Mouse (Mus musculus) testis, adult 2 months (tissue): ENCODE results near the gene Pla2g2e. TPM values are rescaled to one million over a fixed set of nuclear protein-coding genes. Genes with fewer than 3 reads are reported as not detected.

Experiments used
- H3K27ac ChIP-seq: fragments of 200-500 bp; 2 replicates; pipeline ENCODE4 v1.5.1; 2012; ENCODE audit warnings: low read depth, low read length; ENCODE audit not compliant: control insufficient read depth, insufficient read depth
- H3K27me3 ChIP-seq: fragments of 200-500 bp; 2 replicates; pipeline ENCODE4 v1.6.1; 2012; ENCODE audit warnings: mild to moderate bottlenecking, low read length, moderate library complexity; ENCODE audit not compliant: control insufficient read depth, insufficient read depth
- H3K36me3 ChIP-seq: fragments of 200-500 bp; 2 replicates; pipeline ENCODE4 v1.6.1; 2012; ENCODE audit warnings: mild to moderate bottlenecking, low read length; ENCODE audit not compliant: control insufficient read depth, insufficient read depth
- H3K4me1 ChIP-seq: fragments of 200-500 bp; 2 replicates; pipeline ENCODE4 v1.6.1; 2012; ENCODE audit warnings: low read length; ENCODE audit not compliant: control insufficient read depth, insufficient read depth
- H3K4me3 ChIP-seq: fragments of 200-500 bp; 2 replicates; pipeline ENCODE4 v1.5.1; 2012; ENCODE audit warnings: low read depth, mild to moderate bottlenecking, low read length, moderate library complexity, mixed read lengths; ENCODE audit not compliant: control insufficient read depth
- CTCF ChIP-seq: fragments of 200-500 bp; IDR thresholded peaks from 2 replicates; pipeline ENCODE4 v1.5.1; 2012; ENCODE audit warnings: low read depth, mild to moderate bottlenecking, inconsistent platforms, low read length, moderate library complexity; ENCODE audit not compliant: control insufficient read depth, insufficient read depth, insufficient replicate concordance
- POLR2A ChIP-seq: fragments of 200-500 bp; IDR thresholded peaks from 2 replicates; pipeline ENCODE4 v1.6.1; 2012; ENCODE audit warnings: low read depth, mild to moderate bottlenecking, inconsistent platforms, low read length, moderate library complexity; ENCODE audit not compliant: control insufficient read depth
- polyA plus RNA-seq: library from polyadenylated mRNA; depleted of rRNA; stranded (reverse); fragments of >200 nt; gene quantifications from 2 replicates; pipeline ENCODE4 v1.2.3, GENCODE M21; 2012

Pla2g2e gene
- polyA plus RNA-seq, 1 experiment, result not detected

GRCm38 (mm10) chr4:138857576-138857975, 20.2 kb upstream of the Pla2g2e start:
- TF ChIP-seq CTCF (no peak), POLR2A (no peak)
- Histone ChIP-seq H3K27me3 (no peaks in the 10 kb centered on the region), H3K4me3 (no peak overlapping the region), H3K4me1 (no peaks in the 10 kb centered on the region), H3K36me3 (no peaks in the 10 kb centered on the region), H3K27ac (no peak overlapping the region)

- Histone ChIP-seq H3K27me3 (no peaks in the 10 kb centered on the region), H3K4me1 (peaks cover 3% of the 10 kb centered on the region), H3K36me3 (no peaks in the 10 kb centered on the region), H3K27ac (no peak overlapping the region), H3K4me3 (no peak overlapping the region)
- TF ChIP-seq CTCF, result 0 out of 2 replicates have a peak, but pooled peaks have one; percentile 4
- no peak for TF ChIP-seq POLR2A
Measured at GRCm38 (mm10) chr4:138858446-138858845, 19.3 kb upstream of the Pla2g2e start.

- TF ChIP-seq POLR2A (no peak), CTCF (peak; percentile 42; the same call in 1 of the 2 replicates)
- Histone ChIP-seq H3K27ac (no peak overlapping the region), H3K36me3 (no peaks in the 10 kb centered on the region), H3K4me1 (peaks cover 3% of the 10 kb centered on the region), H3K4me3 (no peak overlapping the region), H3K27me3 (no peaks in the 10 kb centered on the region)
Measured at GRCm38 (mm10) chr4:138859245-138859644, 18.5 kb upstream of the Pla2g2e start.

GRCm38 (mm10) chr4:138859728-138860127, 18.0 kb upstream of the Pla2g2e start:
- H3K27ac ChIP-seq, result no peak overlapping the region
- peaks cover 3% of the 10 kb centered on the region for H3K4me1 ChIP-seq
- H3K27me3 ChIP-seq, result no peaks in the 10 kb centered on the region
- no peaks in the 10 kb centered on the region for H3K36me3 ChIP-seq
- peak; percentile 54; the same call in 1 of the 2 replicates for TF ChIP-seq CTCF
- no peak for TF ChIP-seq POLR2A
- no peak overlapping the region for H3K4me3 ChIP-seq

DNA sequence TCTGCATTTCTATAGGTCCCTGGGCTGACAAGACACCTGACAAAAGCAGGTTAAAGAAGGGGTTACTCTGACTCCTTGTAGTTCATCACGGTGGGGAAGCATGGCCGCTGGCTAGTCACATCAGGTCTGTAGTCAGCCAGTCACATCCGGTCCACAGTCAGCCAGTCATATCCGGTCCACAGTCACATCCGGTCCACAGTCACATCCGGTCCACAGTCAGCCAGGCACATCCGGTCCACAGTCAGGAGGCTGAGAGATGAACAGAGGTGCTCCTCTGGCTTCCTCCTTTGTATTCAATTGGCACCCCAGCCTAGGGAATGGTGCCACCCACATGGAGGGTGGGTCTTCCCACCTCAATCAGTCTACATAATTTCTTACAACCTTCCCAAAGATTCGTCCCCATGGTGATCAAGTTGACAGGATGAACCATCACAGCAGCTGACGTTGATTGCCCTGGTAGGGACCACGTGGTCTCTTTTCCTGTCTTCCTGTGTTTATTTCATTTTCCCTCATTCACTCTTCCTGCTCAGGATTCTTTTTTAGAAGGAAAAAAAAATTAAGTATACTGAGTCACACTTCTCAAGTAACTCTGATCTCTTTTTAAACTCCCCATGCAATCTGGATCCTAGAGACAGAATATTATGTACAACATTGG, 14.3 kb upstream of the Pla2g2e start, which contains the start of gene Pla2g5:
Pla2g5 (minus strand) TSS at position 139 of the 655 bp plus-strand sequence.
- Histone ChIP-seq H3K36me3 (no peaks in the 10 kb centered on the region), H3K4me1 (peaks cover 3% of the 10 kb centered on the region), H3K27me3 (no peaks in the 10 kb centered on the region), H3K4me3 (peak within 1 kb of the TSS; percentile 61), H3K27ac (no peak within 1 kb of the TSS)
- TF ChIP-seq CTCF, result no peak
- TF ChIP-seq POLR2A, result peak; percentile 62; the same call in 1 of the 2 replicates

GRCm38 (mm10) chr4:138865092-138865491, 12.7 kb upstream of the Pla2g2e start:
- Histone ChIP-seq H3K4me3 (no peak overlapping the region), H3K27me3 (no peaks in the 10 kb centered on the region), H3K36me3 (no peaks in the 10 kb centered on the region), H3K27ac (no peak overlapping the region), H3K4me1 (peaks cover 3% of the 10 kb centered on the region)
- no peak for TF ChIP-seq POLR2A

- no peak for TF ChIP-seq CTCF
- Histone ChIP-seq H3K36me3 (no peaks in the 10 kb centered on the region), H3K27me3 (no peaks in the 10 kb centered on the region), H3K4me1 (peaks cover 3% of the 10 kb centered on the region), H3K4me3 (no peak overlapping the region), H3K27ac (no peak overlapping the region)
Measured at GRCm38 (mm10) chr4:138865991-138866390, 11.8 kb upstream of the Pla2g2e start.
